Mouse (Mus musculus) ES-E14 (cell line): ENCODE results near the gene Fgfr1op2.

Source experiments
- CHD2 ChIP-seq: IDR thresholded peaks from 2 replicates; pipeline ENCODE4 v1.6.1; 2014; ENCODE audit warnings: mild to moderate bottlenecking, low read depth, low read length, inconsistent platforms
- HCFC1 ChIP-seq: IDR thresholded peaks from 2 replicates; pipeline ENCODE4 v1.6.1; 2012; ENCODE audit warnings: low read length, inconsistent platforms, borderline replicate concordance; ENCODE audit not compliant: insufficient read depth
- MAFK ChIP-seq: IDR thresholded peaks from 2 replicates; pipeline ENCODE4 v1.6.1; 2014; ENCODE audit warnings: mild to moderate bottlenecking, low read depth, low read length, inconsistent platforms; ENCODE audit not compliant: insufficient read depth
- ZC3H11A ChIP-seq: IDR thresholded peaks from 2 replicates; pipeline ENCODE4 v1.6.1; 2012; ENCODE audit warnings: low read depth, mild to moderate bottlenecking, inconsistent platforms, low read length, borderline replicate concordance
- ZNF384 ChIP-seq: IDR thresholded peaks from 2 replicates; pipeline ENCODE4 v1.6.1; 2012; ENCODE audit warnings: low read depth, low read length, inconsistent platforms

- TF ChIP-seq MAFK (no peak), ZNF384 (no peak), ZC3H11A (no peak), HCFC1 (0 out of 2 replicates have a peak, but pooled peaks have one; percentile 25), CHD2 (no peak)
Observed at GRCm38 (mm10) chr6:146640068-146640965, 63.3 kb downstream of the Fgfr1op2 start.
